Mouse (Mus musculus): ENCODE measurements around the gene Ppp1r3a.
"Not testable (repeated sequence)": the region's sequence is repeated elsewhere in the genome, so short reads cannot be mapped to it uniquely, and the experiment has no call there.

Ppp1r3a gene

DNA sequence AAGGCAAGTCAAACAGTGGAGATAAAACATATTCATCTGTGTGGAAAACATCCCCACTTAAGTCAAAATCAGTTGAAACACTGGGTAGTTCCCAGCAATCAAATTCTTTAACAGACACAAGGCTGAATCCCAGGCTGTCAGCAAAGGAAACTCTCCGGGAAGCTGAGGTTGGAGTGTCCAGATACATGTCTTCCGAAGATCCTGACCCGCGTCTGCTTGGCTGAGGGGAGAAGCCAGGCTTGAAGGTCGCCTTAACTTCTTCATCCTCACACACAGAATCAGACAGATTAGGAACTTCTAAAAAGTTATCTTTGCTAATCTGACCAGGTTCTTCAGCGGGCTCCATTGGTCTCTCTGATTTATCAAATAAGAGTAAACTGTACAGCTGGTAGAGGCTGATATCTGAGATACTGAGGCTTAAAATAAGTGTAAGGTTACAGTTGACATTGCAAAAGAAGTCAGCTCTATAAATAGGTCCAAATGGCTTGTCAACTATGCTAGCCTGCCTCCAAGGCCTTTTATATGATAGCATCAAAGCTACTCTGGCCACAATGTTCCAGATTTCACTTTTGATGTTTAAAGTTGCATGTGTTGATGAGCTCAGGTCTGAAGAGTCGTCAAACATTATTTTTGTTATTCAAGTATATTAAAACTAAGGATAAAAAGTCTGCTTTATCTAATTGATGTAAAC is at the start of gene Ppp1r3a:
TSS of gene Ppp1r3a (minus strand) at position 374 of the 691 bp plus-strand sequence.
- no peak for DNase-seq (ENCODE audit: low read depth)

- no peak for DNase-seq (ENCODE audit: low read depth)
These were observed 32.3 kb upstream of the Ppp1r3a start for GRCm38 (mm10) chr6:14787157-14787938.

DNA sequence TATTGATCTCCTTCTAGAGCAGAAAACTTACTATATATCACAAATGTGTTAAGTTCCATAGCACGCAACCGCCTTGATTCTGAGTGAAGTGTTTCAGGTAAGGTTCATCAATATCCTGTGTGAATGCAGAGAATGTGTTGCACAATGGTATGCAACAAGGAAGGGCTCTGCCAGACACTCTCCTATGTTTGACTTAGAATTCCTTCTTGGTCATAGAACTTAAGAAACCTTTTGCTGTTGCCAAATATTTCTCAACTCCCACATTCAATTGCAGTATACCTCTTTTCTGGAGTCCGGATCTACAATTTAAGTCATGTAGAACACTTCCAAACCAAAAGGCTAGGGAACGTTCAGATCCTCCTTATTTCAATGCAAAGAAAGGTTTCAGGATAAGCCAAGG is 22.8 kb upstream of the Ppp1r3a start:
- no peak for DNase-seq (ENCODE audit: low read depth)

DNA sequence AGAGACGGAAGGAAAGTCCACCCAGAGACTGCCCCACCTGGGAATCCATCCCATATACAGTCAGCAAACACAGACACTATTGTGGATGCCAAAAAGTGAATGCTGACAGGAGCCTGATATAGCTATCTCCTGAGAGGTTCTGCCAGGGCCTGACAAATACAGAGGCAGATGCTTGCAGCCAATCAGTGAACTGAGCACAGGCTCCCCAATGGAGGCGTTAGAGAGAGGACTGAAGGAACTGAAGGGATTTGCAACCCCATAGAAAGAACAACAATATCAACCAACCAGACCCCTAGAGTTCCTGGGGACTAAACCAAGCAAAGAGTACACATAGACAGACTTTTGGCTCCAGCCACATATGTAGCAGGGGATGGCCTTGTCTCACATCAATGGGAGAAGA is 16.6 kb upstream of the Ppp1r3a start:
- DNase-seq (ENCODE audit: low read depth), result no peak

DNA sequence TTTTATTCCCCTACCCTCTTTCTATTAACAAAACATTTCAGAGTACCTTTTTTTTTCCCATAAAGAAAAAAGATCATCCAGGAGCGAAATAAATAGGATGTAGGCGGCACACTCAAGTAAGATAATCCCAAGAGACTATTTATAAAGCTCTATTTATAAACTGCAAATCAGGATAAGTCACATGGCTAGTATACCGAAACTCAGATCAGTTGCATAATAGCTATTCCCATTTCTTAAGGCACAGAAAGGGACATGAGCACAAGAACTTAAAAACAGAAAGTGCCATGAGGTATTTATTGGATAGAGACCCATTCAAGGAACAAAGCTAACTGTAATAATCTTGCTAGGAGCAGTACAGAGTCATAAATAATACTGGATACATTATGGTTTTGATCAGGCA is 2.4 kb upstream of the Ppp1r3a start:
- no peak for DNase-seq (ENCODE audit: low read depth)

DNA sequence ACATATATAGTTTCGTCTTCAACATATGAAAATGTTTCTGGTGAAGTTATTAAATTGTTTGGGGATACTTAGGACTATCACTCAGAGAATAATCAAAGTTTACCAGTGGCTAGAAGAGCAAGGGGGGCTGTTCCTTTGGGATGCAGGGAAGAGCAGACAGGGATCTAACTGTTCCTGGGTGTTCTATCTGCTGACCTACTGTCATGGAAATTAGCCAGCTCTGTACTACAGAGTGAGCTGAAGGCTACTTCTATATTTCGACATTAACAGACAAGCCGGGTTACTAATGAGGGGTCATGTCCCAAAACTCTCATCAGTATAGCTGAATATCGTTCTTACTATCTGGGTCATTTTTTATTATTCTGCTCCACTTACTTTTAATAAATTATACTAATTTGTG is 1.6 kb downstream of the Ppp1r3a start:
- DNase-seq (ENCODE audit: low read depth), result no peak

GRCm38 (mm10) chr6:14752211-14752610 is 2.9 kb downstream of the Ppp1r3a start:
- no peak for DNase-seq (ENCODE audit: low read depth)

DNA sequence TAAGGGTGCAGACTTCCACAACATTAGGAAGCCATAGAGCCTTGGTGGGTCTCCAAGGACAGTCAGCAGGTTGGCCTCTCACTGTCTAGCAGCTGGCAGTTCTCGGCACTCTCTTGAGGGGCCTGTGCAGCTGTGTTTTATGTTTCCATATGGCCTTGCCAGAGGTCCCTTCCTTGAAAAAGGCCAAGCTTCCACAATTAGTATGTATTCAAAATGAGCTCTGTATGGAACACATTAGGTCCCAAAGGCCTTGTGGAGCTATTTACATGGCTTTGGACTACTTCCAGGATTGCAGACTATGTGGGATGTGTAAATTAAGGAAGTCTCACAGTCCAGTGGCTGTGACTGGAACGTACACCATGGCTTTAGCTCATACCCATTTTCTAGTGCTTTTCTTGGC is 8.1 kb downstream of the Ppp1r3a start:
- no peak for DNase-seq (ENCODE audit: low read depth)

- no peak for DNase-seq (ENCODE audit: low read depth)
These were observed 19.1 kb downstream of the Ppp1r3a start for GRCm38 (mm10) chr6:14736017-14736416.

DNA sequence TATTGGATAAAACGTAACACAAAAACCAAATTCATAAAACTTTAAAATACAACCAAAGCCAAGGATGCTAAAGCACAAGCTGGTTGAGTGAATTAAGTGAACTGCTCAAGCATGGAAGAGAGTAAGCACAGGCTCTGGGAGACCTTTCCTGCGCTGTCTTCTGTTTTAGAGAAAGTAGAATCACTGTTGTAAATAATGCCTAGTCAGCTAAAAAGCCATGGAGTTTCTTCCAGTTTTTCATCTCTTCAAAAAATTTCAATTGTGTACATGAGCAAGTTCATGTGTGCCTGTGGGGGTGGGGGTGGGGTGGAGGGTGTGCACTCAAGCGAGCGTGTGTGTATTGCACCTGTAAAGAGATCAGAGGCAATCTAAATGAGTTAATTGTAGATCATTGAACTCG is 24.1 kb downstream of the Ppp1r3a start:
- DNase-seq (ENCODE audit: low read depth), result no peak

- DNase-seq (ENCODE audit: low read depth), result no peak
These were observed 34.2 kb downstream of the Ppp1r3a start for GRCm38 (mm10) chr6:14720772-14721414.

DNA sequence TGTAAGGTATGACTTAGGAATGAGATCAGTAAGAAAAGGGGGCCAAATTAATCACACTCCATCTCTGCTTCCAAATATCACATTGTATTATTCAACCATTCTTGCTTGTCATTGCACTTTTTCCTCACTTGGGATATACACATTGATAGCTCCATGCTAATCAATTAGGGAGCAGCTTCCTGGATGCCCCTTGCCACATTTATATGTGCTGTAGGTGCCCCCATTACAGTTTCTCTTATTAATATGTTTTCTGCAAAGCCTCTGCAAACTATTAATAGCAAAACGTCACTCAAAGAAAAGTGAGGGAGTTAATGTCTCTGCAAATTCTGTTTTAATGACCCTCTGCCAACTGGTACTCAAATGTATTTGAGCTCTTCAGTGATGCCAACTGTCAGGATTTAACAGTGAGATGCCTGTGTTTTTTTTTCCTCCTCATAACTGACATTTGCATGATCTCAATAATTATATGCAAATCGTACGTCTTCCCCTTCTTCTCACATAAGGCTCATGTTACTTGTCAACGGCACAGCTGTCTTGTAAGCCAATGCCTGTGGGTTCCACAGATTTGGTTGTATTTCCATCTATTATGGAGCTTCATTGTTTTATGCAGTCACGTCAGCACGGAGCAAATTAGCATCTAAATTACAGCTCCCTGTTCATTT is 34.8 kb downstream of the Ppp1r3a start:
- no peak for DNase-seq (ENCODE audit: low read depth)

- no peak for DNase-seq (ENCODE audit: low read depth)
These were observed 39.7 kb downstream of the Ppp1r3a start for GRCm38 (mm10) chr6:14715129-14715989.

DNA sequence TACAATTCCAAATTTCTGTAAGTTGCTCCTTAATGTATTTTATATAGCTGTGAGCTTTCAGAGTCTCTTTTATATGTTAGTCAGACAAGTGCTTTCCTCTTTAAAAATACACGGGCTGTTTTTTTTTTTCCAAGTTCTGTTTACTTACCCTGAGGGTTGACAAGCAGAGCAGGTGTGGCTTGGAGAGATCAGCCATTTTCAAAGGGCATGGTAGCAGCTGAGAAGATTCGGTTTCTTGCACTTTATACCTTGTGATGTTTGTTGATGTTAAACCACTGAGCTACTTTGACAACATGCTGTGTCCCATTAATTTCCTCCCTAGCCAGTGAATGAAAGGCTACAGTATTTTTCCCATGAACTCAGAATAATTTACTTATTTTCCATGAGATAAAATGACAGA is 42.9 kb downstream of the Ppp1r3a start:
- no peak for DNase-seq (ENCODE audit: low read depth)

DNA sequence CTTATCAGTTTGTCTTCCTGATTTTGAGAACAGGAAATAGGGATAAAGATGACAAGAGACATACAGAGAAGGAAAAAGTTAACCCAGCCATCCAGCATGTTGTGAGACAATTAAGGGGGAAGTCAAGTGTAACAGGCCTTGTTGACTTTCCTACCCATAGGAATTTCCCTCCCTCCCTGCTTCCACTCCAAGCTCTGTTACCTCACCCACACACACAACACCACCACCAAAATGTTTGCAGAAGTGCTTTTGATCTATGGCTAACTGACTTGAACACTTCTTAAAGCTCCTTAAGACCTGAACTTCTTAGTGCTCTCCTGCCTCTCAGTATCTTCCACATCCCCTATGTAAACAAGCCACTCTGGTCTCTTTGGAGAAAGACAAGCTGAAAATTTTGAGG is 55.0 kb downstream of the Ppp1r3a start:
- DNase-seq (ENCODE audit: low read depth), result no peak

DNA sequence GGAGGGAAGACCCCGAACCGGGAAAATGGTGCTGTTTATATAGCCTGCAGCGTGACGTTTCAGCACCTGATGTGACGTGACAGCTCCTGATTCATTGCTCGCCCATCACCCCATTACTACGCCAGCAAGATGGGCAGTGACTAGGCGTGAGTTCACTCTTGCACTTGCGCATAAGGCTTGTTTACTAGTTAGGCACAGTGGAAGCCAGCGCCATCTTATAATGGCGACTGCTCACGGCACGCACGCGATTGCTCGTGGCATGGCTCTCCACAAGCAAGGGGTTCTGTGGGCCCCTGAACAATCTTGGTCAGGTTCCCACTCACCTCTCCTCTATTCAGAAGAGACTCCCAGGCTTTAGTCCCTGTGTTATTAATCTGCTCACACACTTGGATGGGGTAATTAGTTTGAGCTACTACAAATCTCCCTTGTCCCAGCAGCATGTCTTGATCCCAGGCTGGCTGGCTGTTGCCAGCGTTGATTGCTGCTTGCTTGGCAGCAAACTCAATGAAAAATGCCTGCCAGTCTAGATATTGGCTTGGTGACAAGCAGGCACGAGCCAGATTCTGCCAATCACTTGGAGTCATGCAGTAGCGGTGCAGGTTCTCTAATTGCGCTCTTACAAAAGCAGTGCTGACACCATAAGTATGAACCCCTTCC is 75.7 kb downstream of the Ppp1r3a start:
- DNase-seq (ENCODE audit: low read depth), result not testable (repeated sequence)

DNA sequence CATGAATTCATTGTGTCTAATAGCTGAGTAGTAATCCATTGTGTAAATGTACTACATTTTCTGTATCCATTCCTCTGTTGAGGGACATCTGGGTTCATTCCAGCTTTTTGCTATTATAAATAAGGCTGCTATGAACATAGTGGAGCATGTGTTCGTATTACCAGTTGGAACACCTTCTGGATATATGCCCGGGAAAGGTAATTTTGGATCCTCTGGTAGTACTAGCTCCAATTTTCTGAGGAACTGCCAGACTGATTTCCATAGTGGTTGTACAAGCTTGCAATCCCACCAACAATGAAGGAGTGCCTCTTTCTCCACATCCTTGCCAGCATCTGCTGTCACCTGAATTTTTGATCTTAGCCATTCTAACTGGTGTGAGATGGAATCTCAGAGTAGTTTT is 86.1 kb downstream of the Ppp1r3a start:
- DNase-seq (ENCODE audit: low read depth), result not testable (repeated sequence)

DNA sequence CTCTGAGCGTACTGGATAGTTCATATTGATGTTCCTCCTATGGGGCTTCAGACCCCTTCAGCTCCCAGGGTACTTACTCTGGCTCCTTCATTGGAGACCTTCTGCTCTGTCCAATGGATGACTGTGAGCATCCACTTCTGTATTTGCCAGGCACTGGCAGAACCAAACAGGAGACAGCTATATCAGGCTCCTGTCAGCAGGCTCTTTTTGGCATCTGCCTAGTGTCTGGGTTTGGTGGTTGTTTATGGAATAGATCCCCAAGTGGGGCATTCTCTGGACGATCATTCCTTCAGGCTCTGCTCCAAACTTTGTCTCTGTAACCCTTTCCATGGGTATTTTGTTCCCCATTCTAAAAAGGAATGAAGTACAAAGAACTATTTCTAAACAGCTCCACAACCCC is 87.4 kb downstream of the Ppp1r3a start:
- not testable (repeated sequence) for DNase-seq (ENCODE audit: low read depth)

All from NIH3T3 (cell line).